Mouse (Mus musculus) forebrain, postnatal 0 days (tissue): ENCODE measurements around the gene Nadk2. TPM values are rescaled to one million over a fixed set of nuclear protein-coding genes. Genes with fewer than 3 reads are reported as not detected.
A peak's percentile ranks its signal among the peaks of the same experiment; 100 is the strongest.

Source experiments
- ATAC-seq: fragments of 200-750 bp; cut with Nextera tagmentation; 2 replicates; pipeline ENCODE4 v1.8.0; 2017; ENCODE audit warnings: mild to moderate bottlenecking, moderate library complexity
- DNase-seq: peaks from one replicate; pipeline ENCODE4 v3.0.0-alpha.2; 2015
- H3K27ac ChIP-seq: fragments of 300-500 bp; sonication (generic); 2 replicates; pipeline ENCODE4 v1.5.1; 2014; ENCODE audit warnings: low read depth, mild to moderate bottlenecking, antibody characterized with exemption, low read length, moderate library complexity, mixed read lengths
- H3K27me3 ChIP-seq: fragments of 300-500 bp; sonication (generic); 2 replicates; pipeline ENCODE4 v1.6.1; 2014; ENCODE audit warnings: mild to moderate bottlenecking, low read length, mixed read lengths; ENCODE audit not compliant: insufficient read depth
- H3K36me3 ChIP-seq: fragments of 300-500 bp; sonication (generic); 2 replicates; pipeline ENCODE4 v1.6.1; 2014; ENCODE audit warnings: mild to moderate bottlenecking, moderate library complexity; ENCODE audit not compliant: insufficient read depth
- H3K4me1 ChIP-seq: fragments of 300-500 bp; sonication (generic); 2 replicates; pipeline ENCODE4 v1.6.1; 2014; ENCODE audit warnings: antibody characterized with exemption; ENCODE audit not compliant: insufficient read depth
- H3K4me2 ChIP-seq: fragments of 300-500 bp; sonication (generic); 2 replicates; pipeline ENCODE4 v1.6.1; 2014; ENCODE audit warnings: low read depth, mild to moderate bottlenecking, moderate library complexity
- H3K4me3 ChIP-seq: fragments of 300-500 bp; sonication (generic); 2 replicates; pipeline ENCODE4 v1.5.1; 2014; ENCODE audit warnings: low read depth, low read length, mixed read lengths
- H3K9ac ChIP-seq: fragments of 300-500 bp; sonication (generic); 2 replicates; pipeline ENCODE4 v1.6.1; 2014; ENCODE audit warnings: mild to moderate bottlenecking
- H3K9me3 ChIP-seq: fragments of 300-500 bp; sonication (generic); 2 replicates; pipeline ENCODE4 v1.6.1; 2016; ENCODE audit warnings: low read length
- CTCF ChIP-seq: sonication (generic); IDR thresholded peaks from 2 replicates; pipeline ENCODE4 v1.5.1; 2016; ENCODE audit warnings: antibody characterized with exemption, control low read depth, low read depth
- WGBS: fragments of 180-500 bp; shearing (Covaris S2); extraction: QIAGEN DNeasy Blood & Tissue Kit; methylation state at CpG from one replicate; pipeline ENCODE4 v1.1.7; 2014; 5-methylcytosine and 5-hydroxymethylcytosine counted together
- polyA plus RNA-seq: library from polyadenylated mRNA; unstranded; fragments of >200 nt; fragmentation: Nextera tagmentation; extraction: Ambion mirVana; gene quantifications from 2 replicates; pipeline ENCODE4 v1.2.1, GENCODE M21; 2015
- total RNA-seq: library from RNA; depleted of rRNA; stranded (reverse); fragments of >200 nt; gene quantifications from 2 replicates; pipeline ENCODE4 v1.2.3, GENCODE M21; 2014

The Nadk2 gene
- total and polyA plus RNA-seq, 2 experiments from 2014 or later, result 22.6 to 33.3 TPM

GRCm38 (mm10) chr15:9075608-9076200 lies 4.6 kb downstream of the Nadk2 start:
- DNase-seq (no peak), ATAC-seq (no peak)
- Histone ChIP-seq H3K4me2 (no peak overlapping the region), H3K4me3 (no peak overlapping the region), H3K9me3 (no peaks in the 10 kb centered on the region), H3K4me1 (no peaks in the 10 kb centered on the region), H3K27ac (no peak overlapping the region), H3K36me3 (no peaks in the 10 kb centered on the region), H3K27me3 (no peaks in the 10 kb centered on the region), H3K9ac (no peak overlapping the region)
- WGBS, result 75% methylated on average over 14 of the region's 14 CpGs
- no peak for TF ChIP-seq CTCF

GRCm38 (mm10) chr15:9078481-9079300 lies 7.6 kb downstream of the Nadk2 start:
- Histone ChIP-seq H3K27ac (no peak overlapping the region), H3K27me3 (no peaks in the 10 kb centered on the region), H3K9me3 (no peaks in the 10 kb centered on the region), H3K4me1 (no peaks in the 10 kb centered on the region), H3K4me3 (no peak overlapping the region), H3K4me2 (no peak overlapping the region), H3K9ac (no peak overlapping the region), H3K36me3 (no peaks in the 10 kb centered on the region)
- DNase-seq, result no peak
- 81% methylated on average over 12 of the region's 12 CpGs for WGBS
- no peak for ATAC-seq
- TF ChIP-seq CTCF, result no peak

GRCm38 (mm10) chr15:9079626-9080025 lies 8.6 kb downstream of the Nadk2 start:
- DNase-seq (no peak), ATAC-seq (no peak)
- no peak overlapping the region for H3K27ac ChIP-seq
- H3K27me3 ChIP-seq, result no peaks in the 10 kb centered on the region
- no peak overlapping the region for H3K4me2 ChIP-seq
- H3K4me3 ChIP-seq, result no peak overlapping the region
- no peaks in the 10 kb centered on the region for H3K4me1 ChIP-seq
- H3K9me3 ChIP-seq, result no peaks in the 10 kb centered on the region
- H3K36me3 ChIP-seq, result no peaks in the 10 kb centered on the region
- H3K9ac ChIP-seq, result no peak overlapping the region
- 55% methylated on average over 5 of the region's 5 CpGs for WGBS
- TF ChIP-seq CTCF, result no peak

GRCm38 (mm10) chr15:9080206-9080605 lies 9.1 kb downstream of the Nadk2 start:
- DNase-seq (no peak), ATAC-seq (no peak)
- no peaks in the 10 kb centered on the region for H3K36me3 ChIP-seq
- no peaks in the 10 kb centered on the region for H3K4me1 ChIP-seq
- H3K9ac ChIP-seq, result no peak overlapping the region
- no peak overlapping the region for H3K4me3 ChIP-seq
- H3K27ac ChIP-seq, result no peak overlapping the region
- H3K9me3 ChIP-seq, result no peaks in the 10 kb centered on the region
- no peaks in the 10 kb centered on the region for H3K27me3 ChIP-seq
- no peak for TF ChIP-seq CTCF
- 73% methylated on average over 4 of the region's 4 CpGs for WGBS
- H3K4me2 ChIP-seq, result no peak overlapping the region

GRCm38 (mm10) chr15:9081294-9081693 lies 10.2 kb downstream of the Nadk2 start:
- Histone ChIP-seq H3K9me3 (no peaks in the 10 kb centered on the region), H3K27ac (no peak overlapping the region), H3K4me2 (no peak overlapping the region), H3K4me1 (no peaks in the 10 kb centered on the region), H3K4me3 (no peak overlapping the region), H3K9ac (no peak overlapping the region), H3K27me3 (no peaks in the 10 kb centered on the region), H3K36me3 (no peaks in the 10 kb centered on the region)
- ATAC-seq (no peak), DNase-seq (no peak)
- no peak for TF ChIP-seq CTCF
- WGBS, result 84% methylated on average over 3 of the region's 3 CpGs

- Histone ChIP-seq H3K9ac (no peak overlapping the region), H3K27ac (no peak overlapping the region), H3K27me3 (no peaks in the 10 kb centered on the region), H3K9me3 (no peaks in the 10 kb centered on the region), H3K4me2 (no peak overlapping the region), H3K4me3 (no peak overlapping the region), H3K4me1 (no peaks in the 10 kb centered on the region), H3K36me3 (no peaks in the 10 kb centered on the region; the same call in 1 of the 2 replicates)
- WGBS, result 93% methylated on average over 9 of the region's 9 CpGs
- no peak for DNase-seq
- no peak for ATAC-seq
- TF ChIP-seq CTCF, result no peak
Observed at GRCm38 (mm10) chr15:9082753-9083152, 11.7 kb downstream of the Nadk2 start.

GRCm38 (mm10) chr15:9086813-9087212 lies 15.8 kb downstream of the Nadk2 start:
- no peaks in the 10 kb centered on the region for H3K27me3 ChIP-seq
- H3K9ac ChIP-seq, result no peak overlapping the region
- TF ChIP-seq CTCF, result no peak
- H3K9me3 ChIP-seq, result no peaks in the 10 kb centered on the region
- H3K4me2 ChIP-seq, result no peak overlapping the region
- no peaks in the 10 kb centered on the region; the same call in 1 of the 2 replicates for H3K36me3 ChIP-seq
- H3K27ac ChIP-seq, result no peak overlapping the region
- WGBS, result 58% methylated on average over 11 of the region's 11 CpGs
- H3K4me1 ChIP-seq, result no peaks in the 10 kb centered on the region
- no peak for DNase-seq
- H3K4me3 ChIP-seq, result no peak overlapping the region
- 0 out of 2 replicates have a peak, but pooled peaks have one; percentile 25 for ATAC-seq
